Mouse (Mus musculus) adipose tissue, adult 10 weeks (tissue): ENCODE measurements around the gene Vmn1r218. TPM values are rescaled to one million over a fixed set of nuclear protein-coding genes. Genes with fewer than 3 reads are reported as not detected.

Experiments
- polyA plus RNA-seq: library from polyadenylated mRNA; stranded (reverse); fragments of 350-450 nt; fragmentation: Illumina TruSeq; extraction: RNeasy Lipid Tissue Mini Kit (QIAGEN cat#74804); gene quantifications from one replicate; pipeline ENCODE4 v1.2.3, GENCODE M21; 2014; ENCODE audit warnings: low read depth, low replicate concordance

Gene Vmn1r218
- not detected for polyA plus RNA-seq

GRCm38 (mm10) chr13:23133099-23133498 is at the start of gene Vmn1r218:
Vmn1r218 (plus strand) TSS chr13:23133155.

GRCm38 (mm10) chr13:23118126-23118525 is 14.8 kb upstream of the Vmn1r218 start, which contains the start of gene Vmn1r217:
Vmn1r217 (minus strand) TSS chr13:23118226.

GRCm38 (mm10) chr13:23159012-23159411 is 26.1 kb downstream of the Vmn1r218 start, which contains the start of gene Vmn1r219:
Vmn1r219 (plus strand) TSS chr13:23159312.

GRCm38 (mm10) chr13:23187875-23188274 is 54.9 kb downstream of the Vmn1r218 start, which contains the start of gene Vmn1r220:
Vmn1r220 (minus strand) TSS chr13:23187975.

Other genes with a start within 250 kb of the Vmn1r218 start
- gene Vmn1r212, start 248.9 kb upstream of the Vmn1r218 start, polyA plus RNA-seq: not detected
- not detected for gene Vmn1r213, start 125.5 kb upstream of the Vmn1r218 start, polyA plus RNA-seq
- gene Vmn1r214, start 102.7 kb upstream of the Vmn1r218 start, polyA plus RNA-seq: not detected
- not detected for gene Vmn1r215, start 65.1 kb upstream of the Vmn1r218 start, polyA plus RNA-seq
- not detected for gene Vmn1r217, start 14.9 kb upstream of the Vmn1r218 start, polyA plus RNA-seq
- not detected for gene Vmn1r219, start 26.2 kb downstream of the Vmn1r218 start, polyA plus RNA-seq
- gene Vmn1r220, start 54.8 kb downstream of the Vmn1r218 start, polyA plus RNA-seq: not detected
- gene Vmn1r221, start 81.0 kb downstream of the Vmn1r218 start, polyA plus RNA-seq: not detected
- not detected for gene Vmn1r222, start 102.8 kb downstream of the Vmn1r218 start, polyA plus RNA-seq
- not detected for gene Vmn1r223, start 114.0 kb downstream of the Vmn1r218 start, polyA plus RNA-seq
- 13.4 TPM for gene Zfp322a, start 236.1 kb downstream of the Vmn1r218 start, polyA plus RNA-seq